Mouse (Mus musculus): ENCODE data around the gene Ncbp2. TPM values are rescaled to one million over a fixed set of nuclear protein-coding genes. Genes with fewer than 3 reads are reported as not detected.
"Not testable (repeated sequence)": the region's sequence is repeated elsewhere in the genome, so short reads cannot be mapped to it uniquely, and the experiment has no call there.

Ncbp2 gene
- total RNA-seq, 4 experiments from 2014 or later, result 54.1 to 65.4 (median 62.4) TPM

- DNase-seq, result no peak
Observed at GRCm38 (mm10) chr16:31935091-31935979, 13.0 kb upstream of the Ncbp2 start.

- DNase-seq, result no peak
Observed at GRCm38 (mm10) chr16:31936568-31936967, 11.7 kb upstream of the Ncbp2 start.

- DNase-seq, result no peak
Observed at GRCm38 (mm10) chr16:31938856-31939255, 9.5 kb upstream of the Ncbp2 start.

- no peak for DNase-seq
Observed at GRCm38 (mm10) chr16:31940586-31940985, 7.7 kb upstream of the Ncbp2 start.

GRCm38 (mm10) chr16:31943980-31944379, 4.3 kb upstream of the Ncbp2 start:
- peak; percentile 36 for DNase-seq

GRCm38 (mm10) chr16:31944698-31945255, 3.5 kb upstream of the Ncbp2 start:
- no peak for DNase-seq

GRCm38 (mm10) chr16:31945372-31945771, 2.9 kb upstream of the Ncbp2 start:
- DNase-seq, result no peak

GRCm38 (mm10) chr16:31945986-31946385, 2.3 kb upstream of the Ncbp2 start:
- DNase-seq, result not testable (repeated sequence)

- no peak for DNase-seq
Observed at GRCm38 (mm10) chr16:31947333-31947732, 980 bp upstream of the Ncbp2 start.

GRCm38 (mm10) chr16:31947901-31948316, 404 bp upstream of the Ncbp2 start:
- no peak for DNase-seq

GRCm38 (mm10) chr16:31963224-31963623, 14.9 kb downstream of the Ncbp2 start:
- DNase-seq, result no peak

- DNase-seq, result no peak
Observed at GRCm38 (mm10) chr16:31975258-31975657, 26.9 kb downstream of the Ncbp2 start.

GRCm38 (mm10) chr16:31979501-31979900, 31.2 kb downstream of the Ncbp2 start:
- no peak for DNase-seq

GRCm38 (mm10) chr16:31980946-31981345, 32.6 kb downstream of the Ncbp2 start:
- DNase-seq, result no peak

GRCm38 (mm10) chr16:31992039-31992438, 43.7 kb downstream of the Ncbp2 start:
- no peak for DNase-seq

- DNase-seq, result no peak
Observed at GRCm38 (mm10) chr16:31993195-31993594, 44.9 kb downstream of the Ncbp2 start.

- DNase-seq, result no peak
Observed at GRCm38 (mm10) chr16:31993946-31994345, 45.6 kb downstream of the Ncbp2 start.

GRCm38 (mm10) chr16:31996371-31996770, 48.1 kb downstream of the Ncbp2 start:
- DNase-seq, result no peak

- peak; percentile 90 for DNase-seq
Observed at GRCm38 (mm10) chr16:32002509-32003477, 54.5 kb downstream of the Ncbp2 start, which contains the start of gene Senp5. TSS of gene Senp5 (minus strand) at chr16:32003287.

GRCm38 (mm10) chr16:32004731-32005130, 56.4 kb downstream of the Ncbp2 start:
- no peak for DNase-seq

- DNase-seq, result no peak
Observed at GRCm38 (mm10) chr16:32008529-32009293, 60.4 kb downstream of the Ncbp2 start.

GRCm38 (mm10) chr16:32009913-32010312, 61.6 kb downstream of the Ncbp2 start:
- DNase-seq, result peak; percentile 15

Data from adrenal gland, adult 8-10 months (tissue).